Mouse (Mus musculus): Measurements from ENCODE around the gene Eno2. TPM values are rescaled to one million over a fixed set of nuclear protein-coding genes. Genes with fewer than 3 reads are reported as not detected.

Gene Eno2
- polyA plus RNA-seq, 1 experiment from 2014 or later: 67.2 TPM

DNA sequence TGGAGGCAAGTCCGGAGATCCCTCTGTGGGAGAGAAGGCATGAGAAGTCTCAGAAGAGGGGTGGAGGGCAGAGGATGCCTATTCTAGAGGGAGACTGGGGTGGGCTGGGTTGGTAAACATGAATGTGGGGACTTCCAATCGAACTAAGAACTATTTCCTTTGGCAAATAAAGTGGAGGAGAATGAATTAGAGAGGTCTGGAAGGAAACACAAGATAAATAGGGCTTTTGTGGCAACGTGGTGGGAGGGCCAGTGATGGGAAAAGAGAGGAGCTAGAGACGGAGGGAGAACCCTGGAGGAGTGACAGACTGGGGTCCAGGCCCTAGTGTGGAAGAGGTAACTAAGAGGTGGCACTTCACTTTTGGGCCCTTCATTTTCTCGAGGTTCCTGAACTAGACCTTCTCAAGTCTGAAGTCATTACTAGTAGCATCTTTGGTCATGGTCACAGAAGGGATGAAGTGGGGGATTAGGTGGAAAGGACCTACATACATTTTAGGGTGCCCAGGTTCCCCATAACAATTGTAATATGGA lies 12.1 kb downstream of the Eno2 start:
- H3K4me2 ChIP-seq: peak overlapping the region; percentile 90

DNA sequence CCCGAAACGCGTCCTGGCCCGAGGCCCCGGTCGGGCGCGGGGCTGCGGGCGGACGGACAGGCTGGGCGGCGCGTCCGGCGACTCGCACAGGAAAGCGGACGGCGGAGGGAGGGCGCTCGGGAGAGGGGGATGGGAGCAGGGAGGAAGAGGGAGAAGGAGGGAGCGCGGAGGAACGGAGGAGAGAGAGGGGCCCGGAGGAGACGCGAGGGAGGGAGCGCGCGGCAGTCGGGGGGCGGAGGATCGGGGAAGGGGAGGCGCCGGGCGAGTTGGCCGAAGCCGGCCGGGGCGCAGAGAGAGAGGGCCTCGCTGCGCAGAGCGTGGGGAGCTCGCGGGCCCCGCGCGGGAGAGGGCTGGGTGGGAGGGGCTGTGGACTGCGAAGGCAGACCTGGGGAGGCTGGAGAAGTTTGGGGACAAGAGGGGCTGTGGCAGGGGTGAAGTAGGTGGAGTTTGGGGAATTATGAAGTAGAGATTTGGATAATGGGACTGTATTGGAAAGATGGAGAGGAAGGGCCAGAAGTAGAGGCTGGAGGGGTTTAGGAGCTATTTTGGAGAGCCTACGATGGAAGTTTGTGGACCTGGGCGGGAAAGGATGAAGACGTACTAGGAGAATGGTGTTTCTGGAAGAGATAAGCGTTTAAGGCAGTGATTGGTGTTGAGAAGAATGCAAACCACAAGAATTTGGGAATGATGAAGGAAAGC lies 12.7 kb downstream of the Eno2 start:
- Histone ChIP-seq H3K9me3 (no peaks in the 10 kb centered on the region), H3K9ac (peak overlapping the region; percentile 98), H3K4me3 (peak overlapping the region; percentile 80), H3K27ac (replicated peaks) (peak overlapping the region; percentile 99), H3K4me2 (peak overlapping the region; percentile 90), H3K27me3 (peaks cover 7% of the 10 kb centered on the region; the same call in 1 of the 2 replicates), H3K36me3 (no peaks in the 10 kb centered on the region), H3K4me1 (replicated peaks) (peaks cover 62% of the 10 kb centered on the region)
- 1% methylated on average over 51 of the region's 54 CpGs for WGBS
- peak; percentile 76 for ATAC-seq (ENCODE audit: low read depth)

More for the DNA sequence above, 12.1 kb downstream of the Eno2 start:
- Histone ChIP-seq H3K9ac (peak overlapping the region; percentile 98), H3K4me1 (replicated peaks) (peaks cover 56% of the 10 kb centered on the region), H3K9me3 (no peaks in the 10 kb centered on the region), H3K36me3 (no peaks in the 10 kb centered on the region), H3K27ac (replicated peaks) (peak overlapping the region; percentile 99), H3K4me3 (peak overlapping the region; percentile 80), H3K27me3 (peaks cover 7% of the 10 kb centered on the region; the same call in 1 of the 2 replicates)
- WGBS: 7% methylated on average over 5 of the region's 5 CpGs
- no peak for ATAC-seq (ENCODE audit: low read depth)

DNA sequence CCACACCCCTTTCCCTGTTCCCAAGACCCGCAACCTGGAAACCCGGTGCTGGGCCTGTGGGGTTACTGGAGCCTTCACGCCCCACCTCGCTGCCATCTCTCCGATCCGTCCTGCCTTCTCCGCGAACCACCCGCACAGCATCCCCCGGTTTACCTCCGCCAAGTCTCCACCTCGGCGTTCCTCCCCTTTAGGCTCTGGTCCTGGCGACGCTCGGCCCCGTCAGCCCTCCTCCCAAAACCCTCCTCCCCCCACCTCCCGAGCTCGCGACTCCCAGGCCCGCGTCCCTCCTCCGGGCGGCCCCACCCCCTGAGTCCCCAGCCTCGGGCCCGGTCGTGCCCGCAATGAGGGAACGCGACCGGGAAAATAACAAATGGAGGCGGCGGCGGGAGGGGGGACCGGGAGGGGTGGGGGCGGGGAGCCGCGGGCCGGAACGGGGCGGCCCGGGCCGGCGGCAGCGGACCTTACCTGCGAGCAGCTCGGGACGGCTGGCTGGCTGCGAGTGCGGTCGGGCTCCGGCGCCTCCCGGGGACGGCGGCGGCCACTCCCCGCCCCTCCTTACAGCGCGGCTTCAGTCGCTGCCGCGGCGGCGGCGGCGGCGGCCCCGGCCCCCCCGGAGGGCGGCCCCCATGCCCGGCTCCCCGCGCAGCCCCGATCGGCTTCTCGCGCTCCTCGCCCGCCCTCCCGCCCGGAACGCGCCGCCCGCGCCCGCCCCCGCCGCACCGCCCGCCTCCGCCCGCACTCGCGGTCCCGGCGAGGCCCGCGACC lies 13.5 kb downstream of the Eno2 start, which contains the start of the genes Gm45234 and Atn1:
Gm45234 (minus strand) TSS at position 191 of the 765 bp plus-strand sequence.
Atn1 (minus strand) TSS at position 694 of the 765 bp plus-strand sequence.
- Histone ChIP-seq H3K4me2 (peak within 1 kb of the TSS; percentile 90), H3K27me3 (peaks cover 4% of the 10 kb centered on the region; the same call in 1 of the 2 replicates), H3K4me3 (peak within 1 kb of the TSS; percentile 80), H3K9ac (peak within 1 kb of the TSS; percentile 98), H3K36me3 (no peaks in the 10 kb centered on the region), H3K4me1 (replicated peaks) (peaks cover 62% of the 10 kb centered on the region), H3K27ac (replicated peaks) (peak within 1 kb of the TSS; percentile 99), H3K9me3 (no peaks in the 10 kb centered on the region)
- peak; percentile 47 for ATAC-seq (ENCODE audit: low read depth)
- WGBS: under 1% methylated on average over 84 of the region's 100 CpGs

DNA sequence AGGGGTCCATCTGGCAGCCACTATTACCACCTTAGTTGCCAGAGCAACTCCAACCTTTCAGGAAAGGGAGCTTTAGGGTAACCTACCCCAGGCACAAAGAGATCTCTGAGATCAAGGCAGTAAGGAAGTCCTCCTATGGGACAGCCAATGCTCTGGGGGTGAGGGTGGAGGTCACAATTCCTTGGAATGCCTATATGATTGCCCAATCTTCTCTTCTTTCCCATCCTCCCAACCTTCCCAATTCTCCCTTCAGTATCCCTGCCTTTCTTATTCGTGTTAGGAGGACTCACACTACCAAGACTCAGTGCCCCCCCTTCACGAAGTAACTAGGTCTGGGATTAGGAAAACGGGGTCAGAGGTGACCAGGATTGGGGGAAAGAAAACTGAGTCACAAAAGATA lies 14.2 kb downstream of the Eno2 start:
- peak overlapping the region; percentile 99 for H3K27ac ChIP-seq (replicated peaks)
- no peak for ATAC-seq (ENCODE audit: low read depth)
- H3K4me1 ChIP-seq (replicated peaks): peaks cover 62% of the 10 kb centered on the region
- H3K9ac ChIP-seq: peak overlapping the region; percentile 98
- 4% methylated on average over 3 of the region's 3 CpGs for WGBS
- no peaks in the 10 kb centered on the region for H3K9me3 ChIP-seq
- no peaks in the 10 kb centered on the region for H3K36me3 ChIP-seq
- peak overlapping the region; percentile 80 for H3K4me3 ChIP-seq
- H3K27me3 ChIP-seq: no peaks in the 10 kb centered on the region
- H3K4me2 ChIP-seq: peak overlapping the region; percentile 90

DNA sequence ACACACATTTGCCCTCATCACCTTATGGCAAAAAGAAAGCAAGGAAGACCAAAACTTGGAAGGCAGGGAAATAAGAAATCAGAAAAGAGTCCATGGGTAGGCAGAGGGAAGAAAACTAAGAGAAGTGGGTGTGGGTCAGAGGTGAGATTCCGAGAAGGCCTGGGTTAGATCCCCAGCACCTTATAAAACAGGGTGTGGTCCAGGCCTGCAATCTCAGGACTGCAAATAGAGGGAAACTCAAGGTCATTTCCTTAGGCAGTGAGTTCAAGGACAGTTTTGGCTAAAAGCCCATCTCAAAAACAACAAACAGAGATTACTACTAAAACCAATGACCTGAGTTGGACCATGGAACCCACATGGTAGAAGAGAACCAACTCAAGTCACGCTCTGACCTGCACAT lies 15.6 kb downstream of the Eno2 start:
- WGBS: 89% methylated on average over 2 of the region's 2 CpGs
- no peaks in the 10 kb centered on the region for H3K27me3 ChIP-seq
- H3K36me3 ChIP-seq: peaks cover 9% of the 10 kb centered on the region
- H3K27ac ChIP-seq (replicated peaks): no peak overlapping the region
- no peak overlapping the region for H3K9ac ChIP-seq
- no peaks in the 10 kb centered on the region for H3K9me3 ChIP-seq
- H3K4me2 ChIP-seq: peak overlapping the region; percentile 90; the same call in 1 of the 2 replicates
- peaks cover 59% of the 10 kb centered on the region for H3K4me1 ChIP-seq (replicated peaks)
- H3K4me3 ChIP-seq: no peak overlapping the region
- no peak for ATAC-seq (ENCODE audit: low read depth)

DNA sequence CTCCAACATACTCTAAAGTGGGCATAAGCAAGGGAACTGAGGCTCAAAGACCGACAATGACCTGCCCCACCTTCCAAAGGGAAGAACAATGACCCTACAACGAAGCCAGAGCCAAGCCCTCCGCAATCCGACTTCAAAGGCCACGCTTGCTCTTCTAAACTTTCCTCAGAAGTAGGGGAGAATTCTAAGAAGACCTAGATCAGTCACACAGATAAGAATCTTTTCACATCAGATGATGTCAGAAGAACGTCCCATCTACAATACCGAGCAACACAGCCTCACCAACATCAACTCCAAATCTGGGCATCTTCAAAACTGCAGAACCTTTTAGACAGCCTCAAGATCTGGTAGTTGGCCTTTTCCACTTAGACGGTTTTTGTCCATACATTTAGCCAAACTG lies 19.1 kb downstream of the Eno2 start:
- 88% methylated on average over 8 of the region's 8 CpGs for WGBS
- Histone ChIP-seq H3K9me3 (no peaks in the 10 kb centered on the region), H3K4me3 (no peak overlapping the region), H3K4me2 (no peak overlapping the region), H3K9ac (no peak overlapping the region), H3K27ac (replicated peaks) (no peak overlapping the region), H3K4me1 (replicated peaks) (peaks cover 54% of the 10 kb centered on the region), H3K36me3 (peaks cover 33% of the 10 kb centered on the region), H3K27me3 (no peaks in the 10 kb centered on the region)
- ATAC-seq (ENCODE audit: low read depth): no peak

DNA sequence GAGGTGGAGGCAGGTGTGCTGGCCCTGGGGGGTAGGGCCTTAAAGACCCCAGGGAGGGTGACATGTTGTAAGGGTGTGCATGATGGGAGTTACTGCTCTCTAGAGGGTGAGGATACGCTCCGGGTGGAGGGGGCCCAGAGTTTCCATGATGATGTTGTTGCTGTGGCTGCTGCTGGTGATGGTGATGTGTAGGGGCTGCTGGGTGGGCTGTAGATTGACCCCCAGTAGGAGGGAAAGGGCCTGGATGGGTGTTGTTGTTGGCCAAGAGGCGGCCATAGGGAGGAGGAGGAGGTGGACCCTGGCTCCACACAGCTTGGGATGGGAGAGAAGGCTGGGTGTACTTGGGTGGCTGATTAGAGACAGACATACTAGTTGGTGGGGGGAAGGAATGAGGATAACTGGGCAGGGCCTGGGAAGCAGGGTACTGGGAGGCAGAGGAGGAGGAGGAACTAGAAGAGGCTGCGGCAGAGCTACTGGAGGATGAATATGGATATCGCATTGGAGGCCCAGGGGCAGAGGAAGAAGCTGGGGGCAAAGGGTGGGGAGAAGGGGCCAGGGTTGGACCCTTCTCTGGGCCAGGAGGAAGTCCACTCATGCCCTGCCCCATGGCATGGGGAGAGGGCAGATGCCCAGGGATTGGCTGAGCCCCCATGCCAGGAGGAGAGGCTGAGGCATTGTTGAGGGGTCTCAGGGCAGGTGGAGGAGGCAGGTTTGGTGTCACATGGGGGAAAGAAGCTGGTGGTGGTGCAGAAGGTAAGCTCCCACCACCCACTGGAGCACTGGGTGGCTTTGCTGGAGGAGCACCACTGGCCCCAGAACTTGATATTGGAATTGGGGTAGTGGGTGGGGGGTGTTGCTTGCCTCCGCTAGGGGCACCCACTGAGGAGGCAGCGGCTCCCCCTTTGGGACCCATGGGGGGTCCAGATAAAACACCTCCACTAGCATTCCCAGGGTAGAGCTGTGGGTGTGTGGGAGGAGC lies 22.5 kb downstream of the Eno2 start:
- Histone ChIP-seq H3K4me3 (peak overlapping the region; percentile 51; the same call in 1 of the 2 replicates), H3K4me2 (peak overlapping the region; percentile 92), H3K27ac (replicated peaks) (peak overlapping the region; percentile 95), H3K9ac (peak overlapping the region; percentile 84), H3K4me1 (replicated peaks) (peaks cover 29% of the 10 kb centered on the region), H3K9me3 (no peaks in the 10 kb centered on the region), H3K36me3 (peaks cover 60% of the 10 kb centered on the region), H3K27me3 (no peaks in the 10 kb centered on the region)
- WGBS: 83% methylated on average over 7 of the region's 7 CpGs
- ATAC-seq (ENCODE audit: low read depth): peak; percentile 4; the same call in 1 of the 2 replicates

DNA sequence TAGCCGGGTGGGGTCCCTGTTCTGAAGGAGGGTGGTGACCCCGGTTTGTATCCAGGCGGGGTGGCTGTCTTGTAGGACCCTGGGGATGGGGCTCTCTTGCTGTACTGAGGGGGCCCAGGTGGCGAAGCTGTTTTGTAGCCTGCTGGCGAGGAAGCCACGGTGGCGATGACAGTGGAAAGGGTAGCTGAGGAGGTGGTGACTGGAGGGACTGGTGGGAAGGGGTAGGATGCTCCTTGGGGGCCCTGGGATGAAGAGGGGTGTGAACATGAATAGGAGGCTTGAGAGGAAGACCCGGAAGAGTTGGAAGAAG lies 23.2 kb downstream of the Eno2 start:
- no peaks in the 10 kb centered on the region for H3K27me3 ChIP-seq
- peak; percentile 19 for ATAC-seq (ENCODE audit: low read depth)
- H3K9me3 ChIP-seq: no peaks in the 10 kb centered on the region
- H3K9ac ChIP-seq: peak overlapping the region; percentile 84
- peaks cover 60% of the 10 kb centered on the region for H3K36me3 ChIP-seq
- H3K4me2 ChIP-seq: peak overlapping the region; percentile 92
- H3K4me1 ChIP-seq (replicated peaks): peaks cover 33% of the 10 kb centered on the region
- 10% methylated on average over 8 of the region's 8 CpGs for WGBS
- peak overlapping the region; percentile 51 for H3K4me3 ChIP-seq
- H3K27ac ChIP-seq (replicated peaks): peak overlapping the region; percentile 95

DNA sequence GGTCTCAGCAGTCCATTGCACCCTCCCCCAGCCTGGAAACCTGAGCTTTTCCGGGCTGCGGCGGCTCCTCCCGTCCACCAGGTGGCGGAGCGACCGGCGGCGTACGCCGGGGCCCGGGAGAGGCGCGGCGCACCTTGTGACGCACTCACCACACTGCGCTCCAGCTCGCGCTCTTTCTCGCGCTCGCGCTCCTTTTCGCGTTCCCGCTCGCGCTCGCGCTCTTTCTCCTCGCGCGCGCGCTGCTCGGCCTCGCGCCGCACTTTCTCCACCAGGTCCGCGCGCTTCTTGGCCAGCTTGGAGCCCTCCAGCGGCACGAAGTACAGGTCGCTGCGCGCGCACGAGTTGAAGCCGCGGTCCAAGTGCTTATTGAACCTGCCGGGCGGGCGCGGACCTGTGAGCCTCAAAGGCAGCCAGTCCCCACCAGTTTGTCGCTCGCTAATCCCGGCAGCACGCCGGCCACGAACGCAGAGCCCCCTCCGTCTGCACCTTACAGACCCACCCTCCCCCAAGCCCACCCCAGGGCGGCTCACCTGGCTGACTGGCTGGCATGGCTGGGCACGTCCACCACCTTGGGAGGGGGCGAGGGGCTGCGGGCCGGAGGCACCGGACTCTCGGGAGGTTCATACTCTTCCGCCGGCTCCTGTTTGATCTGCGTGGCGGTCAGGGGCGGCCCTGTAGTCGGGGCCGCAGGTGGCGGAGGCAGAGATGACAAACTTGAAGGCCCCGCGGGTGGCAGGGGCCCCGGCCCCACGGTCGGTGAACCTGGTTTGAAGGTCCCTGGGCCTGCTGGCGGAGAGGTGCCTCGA lies 23.8 kb downstream of the Eno2 start:
- peak overlapping the region; percentile 84 for H3K9ac ChIP-seq
- WGBS: under 1% methylated on average over 84 of the region's 85 CpGs
- H3K9me3 ChIP-seq: no peaks in the 10 kb centered on the region
- peaks cover 33% of the 10 kb centered on the region for H3K4me1 ChIP-seq (replicated peaks)
- no peaks in the 10 kb centered on the region for H3K27me3 ChIP-seq
- H3K36me3 ChIP-seq: peaks cover 60% of the 10 kb centered on the region
- peak overlapping the region; percentile 92 for H3K4me2 ChIP-seq
- H3K27ac ChIP-seq (replicated peaks): peak overlapping the region; percentile 95
- ATAC-seq (ENCODE audit: low read depth): peak; percentile 81
- H3K4me3 ChIP-seq: peak overlapping the region; percentile 51

DNA sequence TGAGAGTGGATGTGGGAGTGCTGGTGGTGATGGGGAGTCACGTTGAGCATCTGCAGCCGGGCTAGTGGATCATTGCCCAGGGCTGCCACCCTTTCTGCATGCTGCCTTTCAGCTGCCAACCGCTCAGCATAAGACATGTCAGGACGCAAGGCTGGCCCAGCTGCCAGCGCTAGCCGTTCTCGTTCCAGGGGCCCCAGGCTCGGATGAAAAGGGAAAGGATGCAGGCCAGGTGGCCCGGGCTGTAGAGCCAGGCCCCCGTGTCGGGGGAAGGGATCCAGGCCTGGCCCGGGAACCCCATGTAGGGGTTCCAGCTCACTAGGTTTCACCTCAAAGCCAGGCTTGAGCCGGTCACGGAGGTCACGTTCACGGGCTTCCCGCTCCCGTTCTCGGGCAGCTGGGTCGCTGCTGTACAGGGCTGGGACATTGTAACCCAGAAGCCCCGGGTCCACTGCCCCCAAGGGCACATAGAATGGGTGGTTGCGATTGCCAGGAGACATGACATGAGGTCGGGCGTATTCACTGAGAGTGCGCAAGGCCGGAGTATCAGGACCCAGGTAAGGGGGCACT lies 24.6 kb downstream of the Eno2 start:
- Histone ChIP-seq H3K9me3 (no peaks in the 10 kb centered on the region), H3K9ac (peak overlapping the region; percentile 84), H3K4me3 (peak overlapping the region; percentile 51), H3K4me1 (replicated peaks) (peaks cover 38% of the 10 kb centered on the region), H3K27me3 (no peaks in the 10 kb centered on the region), H3K4me2 (peak overlapping the region; percentile 92), H3K36me3 (peaks cover 60% of the 10 kb centered on the region), H3K27ac (replicated peaks) (peak overlapping the region; percentile 95)
- WGBS: 67% methylated on average over 26 of the region's 26 CpGs
- ATAC-seq (ENCODE audit: low read depth): no peak; the same call in 1 of the 2 replicates

Data from neural tube, embryonic 13.5 days (tissue).